Mouse (Mus musculus): Measurements from ENCODE around the gene Itpr1. TPM values are rescaled to one million over a fixed set of nuclear protein-coding genes. Genes with fewer than 3 reads are reported as not detected.
"Not testable (repeated sequence)": the region's sequence is repeated elsewhere in the genome, so short reads cannot be mapped to it uniquely, and the experiment has no call there.

Gene Itpr1
- polyA plus RNA-seq, 1 experiment from 2014 or later, result 15.0 TPM

DNA sequence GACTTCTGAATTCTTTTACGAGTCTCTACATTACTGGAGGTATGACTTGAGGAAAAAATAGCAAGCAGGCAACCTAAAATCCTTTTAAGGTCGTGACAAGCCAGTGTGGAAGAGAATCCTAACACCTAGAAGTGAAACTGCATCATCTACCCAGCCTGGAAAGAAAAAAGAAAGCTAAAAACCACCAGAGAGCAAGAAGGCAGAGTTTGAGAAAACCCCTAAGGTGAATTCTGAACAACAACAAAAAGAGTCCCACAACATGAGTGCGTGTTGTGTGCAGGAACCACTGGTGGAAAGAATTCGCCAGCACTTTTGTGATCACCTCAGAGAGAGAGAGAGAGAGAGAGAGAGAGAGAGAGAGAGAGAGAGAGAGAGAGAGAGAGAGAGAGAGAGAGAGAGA lies 340.6 kb downstream of the Itpr1 start:
- H3K4me2 ChIP-seq (ENCODE audit: low read length), result no peak overlapping the region
- H3K27me3 ChIP-seq (replicated peaks; ENCODE audit: control insufficient read depth, insufficient read depth, low read length), result no peaks in the 10 kb centered on the region
- H3K27ac ChIP-seq (ENCODE audit: low read length), result no peak overlapping the region
- no peaks in the 10 kb centered on the region for H3K4me1 ChIP-seq (replicated peaks; ENCODE audit: control insufficient read depth, insufficient read depth, low read length)
- 88% methylated on average over 4 of the region's 4 CpGs for WGBS
- no peaks in the 10 kb centered on the region for H3K36me3 ChIP-seq (ENCODE audit: control insufficient read depth, insufficient read depth)
- ATAC-seq, result no peak
- H3K9ac ChIP-seq (replicated peaks; ENCODE audit: low read depth, low read length), result no peak overlapping the region
- no peak overlapping the region for H3K4me3 ChIP-seq (replicated peaks; ENCODE audit: low read length)
- no peaks in the 10 kb centered on the region for H3K9me3 ChIP-seq (ENCODE audit: control insufficient read depth, low read length)

DNA sequence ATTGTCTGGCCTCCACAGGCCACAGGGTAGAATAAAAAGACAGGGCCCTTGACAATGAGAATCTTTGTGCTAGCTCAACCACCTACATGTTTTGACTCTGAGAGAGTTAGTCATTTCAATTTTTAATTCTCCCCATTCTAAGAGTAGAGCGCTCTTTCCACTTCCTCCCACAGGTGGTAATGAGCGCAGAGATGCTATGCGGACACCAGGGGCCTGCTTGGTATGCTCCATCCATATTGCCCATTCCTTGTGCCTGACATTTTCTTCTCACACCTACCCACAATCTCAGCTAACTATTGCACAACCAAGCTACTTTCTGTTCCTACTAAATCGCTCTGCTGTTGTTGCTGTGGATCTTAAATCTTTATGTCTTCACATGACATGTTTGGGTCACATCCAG lies 341.5 kb downstream of the Itpr1 start:
- no peak for ATAC-seq
- no peak overlapping the region for H3K4me2 ChIP-seq (ENCODE audit: low read length)
- H3K4me3 ChIP-seq (replicated peaks; ENCODE audit: low read length), result no peak overlapping the region
- no peaks in the 10 kb centered on the region for H3K4me1 ChIP-seq (replicated peaks; ENCODE audit: control insufficient read depth, insufficient read depth, low read length)
- H3K36me3 ChIP-seq (ENCODE audit: control insufficient read depth, insufficient read depth), result no peaks in the 10 kb centered on the region
- H3K27ac ChIP-seq (ENCODE audit: low read length), result no peak overlapping the region
- H3K9me3 ChIP-seq (ENCODE audit: control insufficient read depth, low read length), result no peaks in the 10 kb centered on the region
- H3K9ac ChIP-seq (replicated peaks; ENCODE audit: low read depth, low read length), result no peak overlapping the region
- WGBS, result 91% methylated on average over 4 of the region's 4 CpGs
- no peaks in the 10 kb centered on the region for H3K27me3 ChIP-seq (replicated peaks; ENCODE audit: control insufficient read depth, insufficient read depth, low read length)

DNA sequence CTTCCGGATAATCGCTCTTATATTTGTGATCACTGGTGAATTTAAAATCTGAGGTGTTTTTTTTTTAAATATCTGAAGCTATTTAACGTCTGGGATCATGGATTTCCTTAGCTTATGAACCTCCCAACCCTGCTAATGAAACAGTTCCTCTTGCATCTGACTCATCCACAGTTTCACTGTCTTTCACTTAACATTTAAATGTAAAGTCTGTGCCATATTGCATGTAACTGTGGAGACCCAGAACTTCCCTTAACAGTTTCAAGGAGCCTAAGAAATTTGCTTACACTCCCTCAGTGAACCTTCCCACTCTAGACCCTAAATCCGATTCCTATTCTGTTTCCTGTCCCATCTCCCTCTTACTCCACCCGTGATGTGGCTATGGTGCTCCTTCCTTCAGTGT lies 342.0 kb downstream of the Itpr1 start:
- WGBS, result 86% methylated on average over 5 of the region's 5 CpGs
- Histone ChIP-seq H3K4me3 (replicated peaks; ENCODE audit: low read length) (no peak overlapping the region), H3K9me3 (ENCODE audit: control insufficient read depth, low read length) (no peaks in the 10 kb centered on the region), H3K36me3 (ENCODE audit: control insufficient read depth, insufficient read depth) (no peaks in the 10 kb centered on the region), H3K27me3 (replicated peaks; ENCODE audit: control insufficient read depth, insufficient read depth, low read length) (no peaks in the 10 kb centered on the region), H3K9ac (replicated peaks; ENCODE audit: low read depth, low read length) (no peak overlapping the region), H3K4me1 (replicated peaks; ENCODE audit: control insufficient read depth, insufficient read depth, low read length) (no peaks in the 10 kb centered on the region), H3K27ac (ENCODE audit: low read length) (no peak overlapping the region), H3K4me2 (ENCODE audit: low read length) (no peak overlapping the region)
- ATAC-seq, result no peak

DNA sequence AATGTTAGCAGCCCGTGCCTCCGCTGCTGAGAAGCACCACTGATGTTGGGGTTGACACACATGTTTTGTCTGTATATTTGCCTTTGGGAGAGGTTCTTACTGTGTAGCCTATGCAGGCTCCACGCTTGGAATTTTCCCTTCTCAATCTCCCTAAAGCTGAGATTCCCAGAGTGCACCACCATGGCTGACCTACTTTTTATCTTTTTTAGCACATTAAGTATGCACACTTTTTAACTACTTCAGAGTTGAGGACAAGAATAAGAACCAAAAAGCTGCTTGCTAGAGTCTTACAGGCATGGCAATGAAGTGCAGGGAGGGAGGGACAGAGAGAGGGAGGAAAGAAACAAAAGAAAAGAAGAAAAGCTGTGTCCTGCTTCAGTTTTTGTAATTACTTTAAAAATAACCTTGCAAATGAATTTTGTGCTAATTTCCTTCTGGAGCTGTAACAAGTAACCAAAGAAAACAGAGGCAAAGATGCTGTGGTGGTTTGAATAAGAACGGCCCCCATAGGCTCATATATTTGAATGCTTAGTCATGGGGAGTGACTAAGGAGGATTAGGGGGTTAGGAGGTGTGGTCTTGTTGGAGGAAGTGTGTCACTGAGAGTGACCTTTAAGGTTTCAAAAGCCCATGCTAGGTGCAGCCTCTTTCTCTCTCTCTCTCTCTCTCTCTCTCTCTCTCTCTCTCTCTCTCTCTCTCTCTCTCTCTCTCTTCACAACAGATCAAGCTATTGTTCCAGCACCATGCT lies 344.9 kb downstream of the Itpr1 start:
- Histone ChIP-seq H3K27ac (ENCODE audit: low read length) (no peak overlapping the region), H3K36me3 (ENCODE audit: control insufficient read depth, insufficient read depth) (no peaks in the 10 kb centered on the region), H3K4me1 (replicated peaks; ENCODE audit: control insufficient read depth, insufficient read depth, low read length) (no peaks in the 10 kb centered on the region), H3K4me3 (replicated peaks; ENCODE audit: low read length) (no peak overlapping the region), H3K27me3 (replicated peaks; ENCODE audit: control insufficient read depth, insufficient read depth, low read length) (no peaks in the 10 kb centered on the region), H3K9ac (replicated peaks; ENCODE audit: low read depth, low read length) (no peak overlapping the region), H3K9me3 (ENCODE audit: control insufficient read depth, low read length) (no peaks in the 10 kb centered on the region), H3K4me2 (ENCODE audit: low read length) (no peak overlapping the region)
- WGBS, result 85% methylated on average over 4 of the region's 4 CpGs
- ATAC-seq, result no peak

DNA sequence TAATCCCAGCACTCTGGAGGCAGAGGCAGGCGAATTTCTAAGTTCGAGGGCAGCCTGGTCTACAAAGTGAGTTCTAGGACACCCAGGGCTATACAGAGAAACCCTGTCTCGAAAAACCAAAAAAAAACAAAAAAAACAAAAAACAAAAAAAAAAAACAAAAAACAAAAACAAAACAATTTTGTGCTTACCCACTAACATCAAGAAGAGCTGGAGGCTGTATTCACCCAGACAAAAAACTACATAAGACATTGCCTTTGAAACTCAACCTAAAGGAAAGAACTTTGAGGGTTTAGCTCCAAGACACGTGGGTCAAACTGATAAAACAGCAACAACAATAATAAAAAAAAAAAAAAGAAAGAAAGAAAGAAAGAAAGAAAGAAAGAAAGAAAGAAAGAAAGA lies 346.3 kb downstream of the Itpr1 start:
- H3K4me2 ChIP-seq (ENCODE audit: low read length); H3K4me1 ChIP-seq (replicated peaks; ENCODE audit: control insufficient read depth, insufficient read depth, low read length); H3K36me3 ChIP-seq (ENCODE audit: control insufficient read depth, insufficient read depth); H3K4me3 ChIP-seq (replicated peaks; ENCODE audit: low read length); H3K27ac ChIP-seq (ENCODE audit: low read length); H3K9ac ChIP-seq (replicated peaks; ENCODE audit: low read depth, low read length); H3K9me3 ChIP-seq (ENCODE audit: control insufficient read depth, low read length); ATAC-seq; H3K27me3 ChIP-seq (replicated peaks; ENCODE audit: control insufficient read depth, insufficient read depth, low read length): not testable (repeated sequence)
- WGBS, result 85% methylated on average over 4 of the region's 4 CpGs

DNA sequence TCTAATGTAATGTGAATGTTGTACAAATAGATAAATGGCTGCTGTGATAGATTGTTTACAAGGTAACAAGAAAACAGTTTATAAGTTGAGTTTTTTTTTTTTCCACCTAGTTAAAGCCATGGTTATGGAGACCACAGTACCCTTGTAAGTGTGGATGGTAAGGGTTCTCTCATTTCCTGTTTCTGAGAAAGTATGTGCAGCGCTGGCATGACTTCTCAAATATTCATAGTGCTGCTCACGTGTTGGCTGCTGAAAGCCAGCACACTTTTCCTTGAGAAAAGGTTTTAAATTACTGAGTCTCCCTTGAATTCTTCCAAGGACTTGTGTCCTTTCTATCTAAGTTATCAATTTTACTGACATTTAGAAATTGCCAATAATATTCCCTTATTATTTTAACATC lies 350.1 kb downstream of the Itpr1 start:
- no peaks in the 10 kb centered on the region for H3K9me3 ChIP-seq (ENCODE audit: control insufficient read depth, low read length)
- 87% methylated on average over 2 of the region's 2 CpGs for WGBS
- ATAC-seq, result no peak

DNA sequence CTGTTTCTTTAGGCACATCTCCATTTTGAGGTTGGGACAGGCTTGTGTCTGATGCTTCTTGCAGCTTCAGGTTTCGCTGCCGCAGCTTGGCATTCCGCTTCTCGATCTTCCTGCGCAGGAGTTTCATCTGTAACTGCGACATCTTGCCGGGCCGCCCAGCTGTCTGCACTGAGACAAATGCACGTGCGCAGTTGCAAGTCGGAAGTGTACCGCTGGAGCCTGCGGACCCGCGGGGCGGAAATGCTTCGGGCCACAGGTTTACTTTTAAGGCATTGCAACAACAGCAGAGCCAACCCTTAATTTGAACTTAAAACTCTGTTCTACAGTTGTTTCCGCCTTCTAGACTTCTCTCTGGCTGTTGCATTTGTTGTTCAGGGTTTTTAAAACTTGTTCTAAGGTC lies 352.6 kb downstream of the Itpr1 start:
- not testable (repeated sequence) for H3K9me3 ChIP-seq (ENCODE audit: control insufficient read depth, low read length); H3K27ac ChIP-seq (ENCODE audit: low read length); H3K36me3 ChIP-seq (ENCODE audit: control insufficient read depth, insufficient read depth); ATAC-seq; H3K4me3 ChIP-seq (replicated peaks; ENCODE audit: low read length); H3K27me3 ChIP-seq (replicated peaks; ENCODE audit: control insufficient read depth, insufficient read depth, low read length); H3K9ac ChIP-seq (replicated peaks; ENCODE audit: low read depth, low read length); H3K4me1 ChIP-seq (replicated peaks; ENCODE audit: control insufficient read depth, insufficient read depth, low read length); H3K4me2 ChIP-seq (ENCODE audit: low read length)
- 87% methylated on average over 18 of the region's 18 CpGs for WGBS

More for the DNA sequence above, 350.1 kb downstream of the Itpr1 start:
- Histone ChIP-seq H3K4me2 (ENCODE audit: low read length) (no peak overlapping the region), H3K27me3 (replicated peaks; ENCODE audit: control insufficient read depth, insufficient read depth, low read length) (no peaks in the 10 kb centered on the region), H3K9ac (replicated peaks; ENCODE audit: low read depth, low read length) (no peak overlapping the region), H3K36me3 (ENCODE audit: control insufficient read depth, insufficient read depth) (no peaks in the 10 kb centered on the region), H3K4me1 (replicated peaks; ENCODE audit: control insufficient read depth, insufficient read depth, low read length) (no peaks in the 10 kb centered on the region), H3K27ac (ENCODE audit: low read length) (no peak overlapping the region), H3K4me3 (replicated peaks; ENCODE audit: low read length) (no peak overlapping the region)

- no peak overlapping the region for H3K4me3 ChIP-seq (replicated peaks; ENCODE audit: low read length)
- H3K9me3 ChIP-seq (ENCODE audit: control insufficient read depth, low read length), result no peaks in the 10 kb centered on the region
- H3K27me3 ChIP-seq (replicated peaks; ENCODE audit: control insufficient read depth, insufficient read depth, low read length), result no peaks in the 10 kb centered on the region
- H3K4me1 ChIP-seq (replicated peaks; ENCODE audit: control insufficient read depth, insufficient read depth, low read length), result peaks cover 6% of the 10 kb centered on the region
- ATAC-seq, result no peak
- no peak overlapping the region for H3K9ac ChIP-seq (replicated peaks; ENCODE audit: low read depth, low read length)
- H3K36me3 ChIP-seq (ENCODE audit: control insufficient read depth, insufficient read depth), result no peaks in the 10 kb centered on the region
- no peak overlapping the region for H3K4me2 ChIP-seq (ENCODE audit: low read length)
- no peak overlapping the region for H3K27ac ChIP-seq (ENCODE audit: low read length)
Measured at GRCm38 (mm10) chr6:108566549-108566948, 353.7 kb downstream of the Itpr1 start.

- no peaks in the 10 kb centered on the region for H3K27me3 ChIP-seq (replicated peaks; ENCODE audit: control insufficient read depth, insufficient read depth, low read length)
- H3K27ac ChIP-seq (ENCODE audit: low read length), result no peak overlapping the region
- H3K4me2 ChIP-seq (ENCODE audit: low read length), result no peak overlapping the region
- no peak for ATAC-seq
- no peak overlapping the region for H3K9ac ChIP-seq (replicated peaks; ENCODE audit: low read depth, low read length)
- no peak overlapping the region for H3K4me3 ChIP-seq (replicated peaks; ENCODE audit: low read length)
- peaks cover 6% of the 10 kb centered on the region for H3K4me1 ChIP-seq (replicated peaks; ENCODE audit: control insufficient read depth, insufficient read depth, low read length)
- H3K9me3 ChIP-seq (ENCODE audit: control insufficient read depth, low read length), result no peaks in the 10 kb centered on the region
- 63% methylated on average over 7 of the region's 7 CpGs for WGBS
- no peaks in the 10 kb centered on the region for H3K36me3 ChIP-seq (ENCODE audit: control insufficient read depth, insufficient read depth)
Measured at GRCm38 (mm10) chr6:108569460-108570187, 356.7 kb downstream of the Itpr1 start.
